In the genomic region with DNA sequence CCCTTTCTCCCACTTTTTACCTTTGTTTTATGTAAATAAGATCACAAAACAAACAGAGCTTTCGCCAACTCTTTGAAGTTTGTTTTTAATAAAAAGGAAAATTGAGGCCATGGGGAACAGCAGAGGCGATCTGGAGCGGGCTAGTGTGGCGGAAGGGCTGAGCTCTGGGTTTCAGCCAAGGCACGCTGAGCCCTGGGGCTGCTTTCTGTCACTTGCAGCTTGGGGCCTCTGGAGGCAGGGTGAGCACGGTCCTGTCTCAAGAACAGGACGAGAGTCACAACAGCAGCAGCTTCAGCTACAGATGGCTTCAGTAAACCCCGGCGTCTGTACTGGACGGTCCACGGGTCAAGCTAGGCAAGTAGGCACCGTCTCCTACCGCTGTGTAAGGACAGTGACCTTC, we compare ENCODE assay signal across 8 mouse cellular contexts.
DNase-seq lines count a peak whose midpoint lies in the region; ATAC-seq and TF ChIP-seq lines count a peak whose summit lies in the region.

No protein-coding gene starts in this region.

- H3K4me1 ChIP-seq in testis, adult 2 months (ENCODE audit: control insufficient read depth, insufficient read depth, low read length): no peaks in the 10 kb centered on the region; the same call in 1 of the 2 replicates
- peaks cover 13% of the 10 kb centered on the region for H3K4me1 ChIP-seq in heart, embryonic 16.5 days (ENCODE audit: control insufficient read depth, insufficient read depth, low read length)
- no peaks in the 10 kb centered on the region; the same call in 1 of the 2 replicates for H3K4me1 ChIP-seq in midbrain, embryonic 11.5 days (ENCODE audit: control insufficient read depth, insufficient read depth, low read length)

- H3K4me2 ChIP-seq in heart, embryonic 16.5 days (ENCODE audit: low read depth, low read length): peak overlapping the region; percentile 32; the same call in 1 of the 2 replicates
- no peak overlapping the region for H3K4me2 ChIP-seq in midbrain, embryonic 11.5 days

- peak; percentile 19; the same call in 1 of the 2 replicates for TF ChIP-seq CTCF in testis, adult 2 months (IDR thresholded peaks at IDR 0.05; ENCODE audit: control insufficient read depth, insufficient read depth, insufficient replicate concordance, low read depth, low read length)

- H3K9ac ChIP-seq in heart, embryonic 16.5 days (ENCODE audit: low read length): peak overlapping the region; percentile 33; the same call in 1 of the 2 replicates
- H3K9ac ChIP-seq in midbrain, embryonic 11.5 days (ENCODE audit: low read length): no peak overlapping the region

- TF ChIP-seq POLR2A in testis, adult 2 months (IDR thresholded peaks at IDR 0.05; ENCODE audit: control insufficient read depth, low read depth, low read length): no peak

- WGBS in heart, embryonic 16.5 days: 15% methylated on average over 13 of the region's 13 CpGs
- WGBS in midbrain, embryonic 11.5 days: 25% methylated on average over 13 of the region's 13 CpGs

- H3K9me3 ChIP-seq in heart, embryonic 16.5 days (replicated peaks; ENCODE audit: control insufficient read depth, low read length): no peaks in the 10 kb centered on the region
- H3K9me3 ChIP-seq in midbrain, embryonic 11.5 days (ENCODE audit: control insufficient read depth, low read length): no peaks in the 10 kb centered on the region

- ATAC-seq in heart, embryonic 16.5 days (replicated peaks; ENCODE audit: extremely low read depth, insufficient read depth, low FRiP score): peak; percentile 84
- peak; percentile 77 for ATAC-seq in midbrain, embryonic 11.5 days (ENCODE audit: low FRiP score)
- ATAC-seq in erythroid progenitor cell, adult 5-6 weeks (replicated peaks; ENCODE audit: low FRiP score, poor library complexity, severe bottlenecking): no peak

- DNase-seq in testis, postnatal 10 days (ENCODE audit: low spot score): no peak
- peak; percentile 29 for DNase-seq in embryo, embryonic 9.5 days (ENCODE audit: extremely low spot score)
- peak; percentile 76 for DNase-seq in kidney, postnatal 14 days
- peak; percentile 85 for DNase-seq in midbrain, embryonic 11.5 days (ENCODE audit: low spot score, missing footprints)
- DNase-seq in thymus, postnatal 36 days: no peak

- H3K27me3 ChIP-seq in testis, adult 2 months (ENCODE audit: control insufficient read depth, insufficient read depth, low read length): no peaks in the 10 kb centered on the region
- no peaks in the 10 kb centered on the region for H3K27me3 ChIP-seq in heart, embryonic 16.5 days (ENCODE audit: control insufficient read depth, insufficient read depth, low read length)
- H3K27me3 ChIP-seq in midbrain, embryonic 11.5 days (ENCODE audit: control insufficient read depth, insufficient read depth, low read length): no peaks in the 10 kb centered on the region

- H3K36me3 ChIP-seq in testis, adult 2 months (ENCODE audit: control insufficient read depth, insufficient read depth, low read length): no peaks in the 10 kb centered on the region
- no peaks in the 10 kb centered on the region for H3K36me3 ChIP-seq in heart, embryonic 16.5 days (ENCODE audit: control insufficient read depth, insufficient read depth)
- no peaks in the 10 kb centered on the region for H3K36me3 ChIP-seq in midbrain, embryonic 11.5 days (ENCODE audit: control insufficient read depth, insufficient read depth, low read length)

- H3K27ac ChIP-seq in testis, adult 2 months (ENCODE audit: control insufficient read depth, insufficient read depth, low read depth, low read length): no peak overlapping the region
- H3K27ac ChIP-seq in heart, embryonic 16.5 days (ENCODE audit: low read length): peak overlapping the region; percentile 10; the same call in 1 of the 2 replicates
- H3K27ac ChIP-seq in midbrain, embryonic 11.5 days (ENCODE audit: low read depth, low read length): no peak overlapping the region

- H3K4me3 ChIP-seq in testis, adult 2 months (ENCODE audit: control insufficient read depth, low read depth, low read length): no peak overlapping the region
- no peak overlapping the region for H3K4me3 ChIP-seq in heart, embryonic 16.5 days (ENCODE audit: low read length)
- no peak overlapping the region for H3K4me3 ChIP-seq in midbrain, embryonic 11.5 days (ENCODE audit: low read depth, low read length)

Comparison
In these comparisons a context has a peak if more than half of its experiments do, and no peak if none do; other contexts are left out.
1. DNase-seq: peak in embryo, embryonic 9.5 days (single experiment), kidney, postnatal 14 days (single experiment) and midbrain, embryonic 11.5 days (single experiment); none in testis, postnatal 10 days (single experiment) and thymus, postnatal 36 days (0 of 2).